Mouse (Mus musculus): ENCODE measurements around the gene Dio1. TPM values are rescaled to one million over a fixed set of nuclear protein-coding genes. Genes with fewer than 3 reads are reported as not detected.

Dio1 gene
- polyA plus RNA-seq, 1 experiment from 2014 or later = not detected

GRCm38 (mm10) chr4:107336356-107336755 is 29.4 kb upstream of the Dio1 start:
- no peak for ATAC-seq (replicated peaks; ENCODE audit: insufficient number of reproducible peaks, insufficient read depth, low FRiP score, low read depth)
- Histone ChIP-seq H3K27ac (no peak overlapping the region), H3K27me3 (no peaks in the 10 kb centered on the region), H3K9me3 (replicated peaks) (no peaks in the 10 kb centered on the region), H3K36me3 (no peaks in the 10 kb centered on the region), H3K9ac (no peak overlapping the region), H3K4me1 (replicated peaks) (no peaks in the 10 kb centered on the region), H3K4me3 (no peak overlapping the region), H3K4me2 (no peak overlapping the region)
- 49% methylated on average over 8 of the region's 8 CpGs for WGBS

- no peak for ATAC-seq (replicated peaks; ENCODE audit: insufficient number of reproducible peaks, insufficient read depth, low FRiP score, low read depth)
- no peak overlapping the region for H3K9ac ChIP-seq
- H3K27ac ChIP-seq = no peak overlapping the region
- H3K4me1 ChIP-seq (replicated peaks) = no peaks in the 10 kb centered on the region
- peaks cover 7% of the 10 kb centered on the region; the same call in 1 of the 2 replicates for H3K36me3 ChIP-seq
- H3K4me2 ChIP-seq = no peak overlapping the region
- H3K27me3 ChIP-seq = no peaks in the 10 kb centered on the region
- no peak overlapping the region for H3K4me3 ChIP-seq
- no peaks in the 10 kb centered on the region for H3K9me3 ChIP-seq (replicated peaks)
- WGBS = 90% methylated on average over 4 of the region's 4 CpGs
Observed at GRCm38 (mm10) chr4:107333514-107333913, 26.5 kb upstream of the Dio1 start.

- H3K36me3 ChIP-seq = peaks cover 21% of the 10 kb centered on the region; the same call in 1 of the 2 replicates
- no peak overlapping the region for H3K27ac ChIP-seq
- H3K4me1 ChIP-seq (replicated peaks) = no peaks in the 10 kb centered on the region
- no peak overlapping the region for H3K4me2 ChIP-seq
- no peak for ATAC-seq (replicated peaks; ENCODE audit: insufficient number of reproducible peaks, insufficient read depth, low FRiP score, low read depth)
- no peaks in the 10 kb centered on the region for H3K27me3 ChIP-seq
- H3K4me3 ChIP-seq = no peak overlapping the region
- H3K9ac ChIP-seq = no peak overlapping the region
- H3K9me3 ChIP-seq (replicated peaks) = no peaks in the 10 kb centered on the region
- 94% methylated on average over 8 of the region's 8 CpGs for WGBS
Observed at GRCm38 (mm10) chr4:107328530-107328929, 21.6 kb upstream of the Dio1 start.

GRCm38 (mm10) chr4:107323113-107323512 is 16.1 kb upstream of the Dio1 start:
- Histone ChIP-seq H3K9me3 (replicated peaks) (no peaks in the 10 kb centered on the region), H3K27ac (no peak overlapping the region), H3K36me3 (peaks cover 25% of the 10 kb centered on the region; the same call in 1 of the 2 replicates), H3K27me3 (no peaks in the 10 kb centered on the region), H3K9ac (no peak overlapping the region), H3K4me3 (no peak overlapping the region), H3K4me2 (no peak overlapping the region), H3K4me1 (replicated peaks) (no peaks in the 10 kb centered on the region)
- WGBS = 91% methylated on average over 2 of the region's 2 CpGs
- no peak for ATAC-seq (replicated peaks; ENCODE audit: insufficient number of reproducible peaks, insufficient read depth, low FRiP score, low read depth)

- Histone ChIP-seq H3K9ac (no peak overlapping the region), H3K9me3 (replicated peaks) (no peaks in the 10 kb centered on the region), H3K27me3 (no peaks in the 10 kb centered on the region), H3K4me2 (no peak overlapping the region), H3K27ac (no peak overlapping the region), H3K4me3 (no peak overlapping the region), H3K36me3 (peaks cover 30% of the 10 kb centered on the region; the same call in 1 of the 2 replicates), H3K4me1 (replicated peaks) (no peaks in the 10 kb centered on the region)
- ATAC-seq (replicated peaks; ENCODE audit: insufficient number of reproducible peaks, insufficient read depth, low FRiP score, low read depth) = no peak
- 67% methylated on average over 2 of the region's 2 CpGs for WGBS
Observed at GRCm38 (mm10) chr4:107321041-107321440, 14.1 kb upstream of the Dio1 start.

GRCm38 (mm10) chr4:107318646-107319045 is 11.7 kb upstream of the Dio1 start:
- no peaks in the 10 kb centered on the region for H3K9me3 ChIP-seq (replicated peaks)
- H3K4me2 ChIP-seq = no peak overlapping the region
- no peaks in the 10 kb centered on the region for H3K27me3 ChIP-seq
- peaks cover 8% of the 10 kb centered on the region for H3K4me1 ChIP-seq (replicated peaks)
- H3K4me3 ChIP-seq = no peak overlapping the region
- 63% methylated on average over 8 of the region's 8 CpGs for WGBS
- no peak for ATAC-seq (replicated peaks; ENCODE audit: insufficient number of reproducible peaks, insufficient read depth, low FRiP score, low read depth)
- H3K36me3 ChIP-seq = peaks cover 16% of the 10 kb centered on the region; the same call in 1 of the 2 replicates
- H3K27ac ChIP-seq = no peak overlapping the region
- no peak overlapping the region for H3K9ac ChIP-seq

- 8% methylated on average over 7 of the region's 7 CpGs for WGBS
- ATAC-seq (replicated peaks; ENCODE audit: insufficient number of reproducible peaks, insufficient read depth, low FRiP score, low read depth) = no peak
- H3K9me3 ChIP-seq (replicated peaks) = no peaks in the 10 kb centered on the region
- peak overlapping the region; percentile 64 for H3K4me3 ChIP-seq
- H3K9ac ChIP-seq = peak overlapping the region; percentile 57
- no peak overlapping the region for H3K27ac ChIP-seq
- H3K36me3 ChIP-seq = 0 out of 2 replicates have a peak, but pooled peaks cover 11% of the 10 kb centered on the region
- H3K27me3 ChIP-seq = no peaks in the 10 kb centered on the region
- H3K4me1 ChIP-seq (replicated peaks) = peaks cover 12% of the 10 kb centered on the region
- peak overlapping the region; percentile 84 for H3K4me2 ChIP-seq
Observed at GRCm38 (mm10) chr4:107314479-107314805, 7.5 kb upstream of the Dio1 start.

GRCm38 (mm10) chr4:107313690-107314478 is 6.9 kb upstream of the Dio1 start, which contains the start of gene Yipf1:
Gene Yipf1 (plus strand): TSS chr4:107314363.
- H3K4me2 ChIP-seq = peak within 1 kb of the TSS; percentile 84

GRCm38 (mm10) chr4:107303531-107303930 is 3.4 kb downstream of the Dio1 start:
- Histone ChIP-seq H3K36me3 (no peaks in the 10 kb centered on the region), H3K27ac (no peak overlapping the region), H3K27me3 (peaks cover 4% of the 10 kb centered on the region; the same call in 1 of the 2 replicates), H3K4me1 (replicated peaks) (peaks cover 4% of the 10 kb centered on the region; the same call in 1 of the 2 replicates), H3K9ac (no peak overlapping the region), H3K4me2 (no peak overlapping the region), H3K4me3 (no peak overlapping the region), H3K9me3 (replicated peaks) (no peaks in the 10 kb centered on the region)
- ATAC-seq (replicated peaks; ENCODE audit: insufficient number of reproducible peaks, insufficient read depth, low FRiP score, low read depth) = no peak
- 65% methylated on average over 3 of the region's 3 CpGs for WGBS

More at GRCm38 (mm10) chr4:107313690-107314478, 6.9 kb upstream of the Dio1 start, which contains the start of gene Yipf1:
- peak within 1 kb of the TSS; percentile 64 for H3K4me3 ChIP-seq
- peak within 1 kb of the TSS; percentile 60 for H3K9ac ChIP-seq
- H3K27ac ChIP-seq = peak within 1 kb of the TSS; percentile 68
- H3K9me3 ChIP-seq (replicated peaks) = no peaks in the 10 kb centered on the region
- H3K36me3 ChIP-seq = 0 out of 2 replicates have a peak, but pooled peaks cover 6% of the 10 kb centered on the region
- peaks cover 12% of the 10 kb centered on the region for H3K4me1 ChIP-seq (replicated peaks)
- H3K27me3 ChIP-seq = no peaks in the 10 kb centered on the region
- WGBS = under 1% methylated on average over 29 of the region's 29 CpGs
- ATAC-seq (replicated peaks; ENCODE audit: insufficient number of reproducible peaks, insufficient read depth, low FRiP score, low read depth) = peak; percentile 93

- Histone ChIP-seq H3K9me3 (replicated peaks) (no peaks in the 10 kb centered on the region), H3K4me1 (replicated peaks) (peaks cover 4% of the 10 kb centered on the region; the same call in 1 of the 2 replicates), H3K4me2 (no peak overlapping the region), H3K4me3 (no peak overlapping the region), H3K36me3 (no peaks in the 10 kb centered on the region), H3K27ac (no peak overlapping the region), H3K27me3 (peaks cover 4% of the 10 kb centered on the region; the same call in 1 of the 2 replicates), H3K9ac (no peak overlapping the region)
- WGBS = 70% methylated on average over 4 of the region's 4 CpGs
- ATAC-seq (replicated peaks; ENCODE audit: insufficient number of reproducible peaks, insufficient read depth, low FRiP score, low read depth) = no peak
Observed at GRCm38 (mm10) chr4:107302832-107303231, 4.1 kb downstream of the Dio1 start.

- H3K4me1 ChIP-seq (replicated peaks) = peaks cover 4% of the 10 kb centered on the region; the same call in 1 of the 2 replicates
- H3K4me3 ChIP-seq = no peak overlapping the region
- no peaks in the 10 kb centered on the region for H3K36me3 ChIP-seq
- H3K9me3 ChIP-seq (replicated peaks) = no peaks in the 10 kb centered on the region
- no peak overlapping the region for H3K9ac ChIP-seq
- peaks cover 4% of the 10 kb centered on the region; the same call in 1 of the 2 replicates for H3K27me3 ChIP-seq
- no peak overlapping the region for H3K4me2 ChIP-seq
- H3K27ac ChIP-seq = no peak overlapping the region
- WGBS = 85% methylated on average over 9 of the region's 9 CpGs
- no peak for ATAC-seq (replicated peaks; ENCODE audit: insufficient number of reproducible peaks, insufficient read depth, low FRiP score, low read depth)
Observed at GRCm38 (mm10) chr4:107302221-107302620, 4.7 kb downstream of the Dio1 start.

Data from heart, embryonic 15.5 days (tissue).